Mouse (Mus musculus): Measurements from ENCODE around the gene Lhcgr. TPM values are rescaled to one million over a fixed set of nuclear protein-coding genes. Genes with fewer than 3 reads are reported as not detected.

Gene Lhcgr
- total and polyA plus RNA-seq, 3 experiments = not detected

DNA sequence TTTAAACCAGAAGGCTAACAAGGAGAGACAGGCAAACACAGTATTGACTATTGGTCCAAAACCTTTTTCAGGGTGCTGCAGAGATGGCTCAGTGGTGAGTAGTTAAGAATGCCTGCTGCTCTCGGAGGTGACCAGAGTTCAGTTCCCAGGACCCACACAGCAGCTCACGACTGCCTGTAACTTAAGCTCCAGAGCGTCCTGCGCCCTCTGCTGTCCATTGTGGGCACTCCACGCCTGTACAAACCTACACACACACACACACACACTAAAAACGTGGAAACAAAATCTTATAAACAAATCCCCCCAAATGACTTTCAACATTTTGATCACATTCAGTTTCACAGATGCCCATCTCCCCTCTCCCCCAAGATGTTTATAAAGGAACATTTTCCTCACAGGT lies 24.9 kb downstream of the Lhcgr start:
- Histone ChIP-seq H3K9me3 (replicated peaks; ENCODE audit: insufficient read depth, low read length) (no peaks in the 10 kb centered on the region), H3K79me2 (ENCODE audit: control insufficient read depth, insufficient read depth, low read length, poor library complexity) (no peaks in the 10 kb centered on the region), H3K36me3 (ENCODE audit: control insufficient read depth in 1 of 2, insufficient read depth in 2 of 2, low read length in 2 of 2) (no peaks in the 10 kb centered on the region), H3K9ac (ENCODE audit: control insufficient read depth, low read depth, low read length, poor library complexity, severe bottlenecking) (no peak overlapping the region), H3K27me3 (ENCODE audit: control insufficient read depth in 1 of 2, insufficient read depth in 2 of 2, low read length in 2 of 2) (no peaks in the 10 kb centered on the region), H3K4me1 (ENCODE audit: control insufficient read depth in 1 of 2, insufficient read depth in 2 of 2, low read length in 2 of 2) (no peaks in the 10 kb centered on the region), H3K27ac (ENCODE audit: control insufficient read depth, low read depth, low read length) (no peak overlapping the region), H3K4me3 (ENCODE audit: control insufficient read depth in 1 of 2, insufficient read depth in 1 of 2, low read depth in 2 of 2, low read length in 2 of 2) (no peak overlapping the region)
- peak; percentile 7 for DNase-seq (ENCODE audit: low read depth, low spot score)
- TF ChIP-seq UBTF (IDR thresholded peaks at IDR 0.05; ENCODE audit: borderline replicate concordance, insufficient read depth, low read depth, low read length) = no peak
- no peak for TF ChIP-seq ETS1 (IDR thresholded peaks at IDR 0.05; ENCODE audit: low read depth, low read length)
- peak in 2 of 3 experiments; percentile 11 to 46; a peak in 3 of 6 replicates for TF ChIP-seq CTCF (IDR thresholded peaks at IDR 0.05 in 2 of 3, conservative IDR thresholded peaks at IDR 0.05 in 1 of 3; ENCODE audit: control insufficient read depth in 1 of 3, insufficient read depth in 1 of 3, low read depth in 2 of 3, low read length in 3 of 3, poor library complexity in 1 of 3, severe bottlenecking in 1 of 3)
- no peak for TF ChIP-seq TAL1 (IDR thresholded peaks at IDR 0.05; ENCODE audit: low read length)
- no peak for TF ChIP-seq GATA1 (IDR thresholded peaks at IDR 0.05; ENCODE audit: low read depth, low read length)
- TF ChIP-seq MXI1 (IDR thresholded peaks at IDR 0.05; ENCODE audit: low read depth, low read length) = no peak

- H3K79me2 ChIP-seq (ENCODE audit: control insufficient read depth, insufficient read depth, low read length, poor library complexity) = no peaks in the 10 kb centered on the region
- H3K4me1 ChIP-seq (ENCODE audit: control insufficient read depth in 1 of 2, insufficient read depth in 2 of 2, low read length in 2 of 2) = no peaks in the 10 kb centered on the region
- H3K27ac ChIP-seq (ENCODE audit: control insufficient read depth, low read depth, low read length) = no peak overlapping the region
- no peak for DNase-seq (ENCODE audit: low read depth, low spot score)
- no peaks in the 10 kb centered on the region for H3K9me3 ChIP-seq (replicated peaks; ENCODE audit: insufficient read depth, low read length)
- H3K4me3 ChIP-seq (ENCODE audit: control insufficient read depth in 1 of 2, insufficient read depth in 1 of 2, low read depth in 2 of 2, low read length in 2 of 2) = no peak overlapping the region
- no peaks in the 10 kb centered on the region for H3K27me3 ChIP-seq (ENCODE audit: control insufficient read depth in 1 of 2, insufficient read depth in 2 of 2, low read length in 2 of 2)
- TF ChIP-seq RCOR1 (IDR thresholded peaks at IDR 0.05; ENCODE audit: low read depth, low read length) (no peak), MYB (IDR thresholded peaks at IDR 0.05; ENCODE audit: low read depth, low read length) (no peak), ELF1 (IDR thresholded peaks at IDR 0.05; ENCODE audit: low read depth, low read length) (no peak)
- H3K36me3 ChIP-seq (ENCODE audit: control insufficient read depth in 1 of 2, insufficient read depth in 2 of 2, low read length in 2 of 2) = no peaks in the 10 kb centered on the region
- no peak overlapping the region for H3K9ac ChIP-seq (ENCODE audit: control insufficient read depth, low read depth, low read length, poor library complexity, severe bottlenecking)
Observed at GRCm38 (mm10) chr17:88764136-88764485, 27.7 kb downstream of the Lhcgr start.

GRCm38 (mm10) chr17:88763396-88764135 lies 28.2 kb downstream of the Lhcgr start:
- Histone ChIP-seq H3K27me3 (ENCODE audit: control insufficient read depth in 1 of 2, insufficient read depth in 2 of 2, low read length in 2 of 2) (no peaks in the 10 kb centered on the region), H3K4me3 (ENCODE audit: control insufficient read depth in 1 of 2, insufficient read depth in 1 of 2, low read depth in 2 of 2, low read length in 2 of 2) (no peak overlapping the region), H3K79me2 (ENCODE audit: control insufficient read depth, insufficient read depth, low read length, poor library complexity) (no peaks in the 10 kb centered on the region), H3K4me1 (ENCODE audit: control insufficient read depth in 1 of 2, insufficient read depth in 2 of 2, low read length in 2 of 2) (no peaks in the 10 kb centered on the region), H3K9me3 (replicated peaks; ENCODE audit: insufficient read depth, low read length) (no peaks in the 10 kb centered on the region), H3K27ac (ENCODE audit: control insufficient read depth, low read depth, low read length) (no peak overlapping the region), H3K36me3 (ENCODE audit: control insufficient read depth in 1 of 2, insufficient read depth in 2 of 2, low read length in 2 of 2) (no peaks in the 10 kb centered on the region), H3K9ac (ENCODE audit: control insufficient read depth, low read depth, low read length, poor library complexity, severe bottlenecking) (no peak overlapping the region)
- DNase-seq (ENCODE audit: low read depth, low spot score) = no peak
- no peak for TF ChIP-seq RAD21 (IDR thresholded peaks at IDR 0.05; ENCODE audit: low read depth, low read length)
- TF ChIP-seq NRF1 (IDR thresholded peaks at IDR 0.05; ENCODE audit: insufficient read depth, low read depth, low read length, poor library complexity, severe bottlenecking) = no peak
- no peak for TF ChIP-seq ZNF384 (IDR thresholded peaks at IDR 0.05; ENCODE audit: low read depth, low read length)
- no peak for TF ChIP-seq EP300 (IDR thresholded peaks at IDR 0.05; ENCODE audit: low read depth in 1 of 2, low read length in 2 of 2)
- no peak for TF ChIP-seq POLR2A (IDR thresholded peaks at IDR 0.05; ENCODE audit: control insufficient read depth in 1 of 2, insufficient read depth in 1 of 2, low read depth in 1 of 2, low read length in 2 of 2, poor library complexity in 1 of 2)

Measured in MEL (cell line).